Mouse (Mus musculus) cerebellum, adult 2 months (tissue): Measurements from ENCODE around the gene Bpgm. TPM values are rescaled to one million over a fixed set of nuclear protein-coding genes. Genes with fewer than 3 reads are reported as not detected.

Experiments used
- DNase-seq, 2 experiments: peaks; one replicate each; pipeline ENCODE4 v3.0.0; 2021
- H3K27ac ChIP-seq: fragments of 200-500 bp; 2 replicates; pipeline ENCODE4 v1.5.1; 2012; ENCODE audit warnings: low read length, control low read depth, inconsistent platforms; ENCODE audit not compliant: insufficient read depth
- H3K27me3 ChIP-seq: fragments of 200-500 bp; 2 replicates; pipeline ENCODE4 v1.6.1; 2012; ENCODE audit warnings: inconsistent platforms, mild to moderate bottlenecking, low read length, moderate library complexity; ENCODE audit not compliant: control insufficient read depth, insufficient read depth
- H3K4me1 ChIP-seq: fragments of 200-500 bp; 2 replicates; pipeline ENCODE4 v1.6.1; 2011; ENCODE audit warnings: low read length; ENCODE audit not compliant: control insufficient read depth, insufficient read depth
- H3K4me3 ChIP-seq: fragments of 200-500 bp; replicated peaks from 2 replicates; pipeline ENCODE3; 2011; ENCODE audit warnings: mild to moderate bottlenecking, low read depth, low read length, control low read depth; ENCODE audit not compliant: insufficient read depth
- CTCF ChIP-seq: fragments of 200-500 bp; IDR thresholded peaks from 2 replicates; pipeline ENCODE4 v1.5.1; 2011; ENCODE audit warnings: low read depth, mild to moderate bottlenecking, control low read depth, low read length, moderate library complexity, borderline replicate concordance; ENCODE audit not compliant: insufficient read depth
- POLR2A ChIP-seq: fragments of 200-500 bp; IDR thresholded peaks from 2 replicates; pipeline ENCODE4 v1.6.1; 2011; ENCODE audit warnings: low read length, control low read depth, borderline replicate concordance; ENCODE audit not compliant: insufficient read depth
- WGBS: fragments of 180-500 bp; shearing (Covaris S2); methylation state at CpG from one replicate; pipeline ENCODE4 v1.1.7; 2018; 5-methylcytosine and 5-hydroxymethylcytosine counted together
- polyA plus RNA-seq: library from polyadenylated mRNA; depleted of rRNA; stranded (reverse); fragments of >200 nt; gene quantifications from 2 replicates; pipeline ENCODE4 v1.2.3, GENCODE M21; 2012; rRNA removed

Gene Bpgm
- polyA plus RNA-seq, 1 experiment, result 117 TPM

- no peaks in the 10 kb centered on the region for H3K4me1 ChIP-seq
- TF ChIP-seq POLR2A (no peak), CTCF (no peak)
- DNase-seq, result no peak
- no peak overlapping the region for H3K27ac ChIP-seq
- H3K4me3 ChIP-seq, result no peak overlapping the region
- no peaks in the 10 kb centered on the region for H3K27me3 ChIP-seq
- WGBS, result 51% methylated on average over 21 of the region's 21 CpGs
Observed at GRCm38 (mm10) chr6:34543303-34544206, 67.5 kb downstream of the Bpgm start.

- 78% methylated on average over 10 of the region's 10 CpGs for WGBS
- H3K4me1 ChIP-seq, result no peaks in the 10 kb centered on the region
- no peak overlapping the region for H3K4me3 ChIP-seq
- H3K27me3 ChIP-seq, result no peaks in the 10 kb centered on the region
- TF ChIP-seq POLR2A (no peak), CTCF (no peak)
- no peak overlapping the region for H3K27ac ChIP-seq
- no peak for DNase-seq
Observed at GRCm38 (mm10) chr6:34544207-34544602, 68.2 kb downstream of the Bpgm start.

- 21% methylated on average over 10 of the region's 10 CpGs for WGBS
- no peak overlapping the region for H3K4me3 ChIP-seq
- no peak for TF ChIP-seq CTCF
- TF ChIP-seq POLR2A, result no peak
- no peak for DNase-seq
- H3K4me1 ChIP-seq, result no peaks in the 10 kb centered on the region
- no peak overlapping the region for H3K27ac ChIP-seq
- no peaks in the 10 kb centered on the region for H3K27me3 ChIP-seq
Observed at GRCm38 (mm10) chr6:34545286-34545685, 69.3 kb downstream of the Bpgm start.

GRCm38 (mm10) chr6:34548406-34548990 lies 72.5 kb downstream of the Bpgm start:
- H3K4me3 ChIP-seq, result no peak overlapping the region
- H3K27me3 ChIP-seq, result no peaks in the 10 kb centered on the region
- no peak for TF ChIP-seq POLR2A
- no peak for TF ChIP-seq CTCF
- no peaks in the 10 kb centered on the region for H3K4me1 ChIP-seq
- no peak overlapping the region for H3K27ac ChIP-seq
- whole genome bisulfite sequencing, result 50% methylated on average over 13 of the region's 13 CpGs
- DNase-seq, result no peak

GRCm38 (mm10) chr6:34549017-34549416 lies 73.0 kb downstream of the Bpgm start:
- Histone ChIP-seq H3K27me3 (no peaks in the 10 kb centered on the region), H3K4me3 (no peak overlapping the region), H3K4me1 (no peaks in the 10 kb centered on the region), H3K27ac (no peak overlapping the region)
- 47% methylated on average over 2 of the region's 2 CpGs for WGBS
- peak; percentile 47 to 62 for DNase-seq
- TF ChIP-seq POLR2A (no peak), CTCF (peak; percentile 88)

- DNase-seq, result no peak
- WGBS, result 94% methylated on average over 4 of the region's 4 CpGs
Observed at GRCm38 (mm10) chr6:34552489-34553157, 76.6 kb downstream of the Bpgm start.

GRCm38 (mm10) chr6:34554291-34554997 lies 78.4 kb downstream of the Bpgm start:
- no peak for TF ChIP-seq POLR2A
- TF ChIP-seq CTCF, result no peak
- Histone ChIP-seq H3K4me1 (no peaks in the 10 kb centered on the region), H3K27ac (no peak overlapping the region), H3K4me3 (no peak overlapping the region), H3K27me3 (no peaks in the 10 kb centered on the region)
- DNase-seq, result no peak
- 88% methylated on average over 9 of the region's 9 CpGs for WGBS

More at GRCm38 (mm10) chr6:34552489-34553157, 76.6 kb downstream of the Bpgm start:
- H3K27me3 ChIP-seq, result no peaks in the 10 kb centered on the region
- no peak for TF ChIP-seq CTCF
- TF ChIP-seq POLR2A, result no peak
- H3K4me3 ChIP-seq, result no peak overlapping the region
- H3K27ac ChIP-seq, result no peak overlapping the region
- no peaks in the 10 kb centered on the region for H3K4me1 ChIP-seq

Other genes with a start within 250 kb of the Bpgm start
- gene Akr1b3, start 158.7 kb upstream of the Bpgm start, polyA plus RNA-seq, result 72.7 and 73.5 TPM in 2 replicates
- 1.6 TPM in 2 replicates for gene Akr1b8, start 122.1 kb upstream of the Bpgm start, polyA plus RNA-seq
- 38.4 and 45.4 TPM in 2 replicates for gene Akr1b10, start 92.0 kb upstream of the Bpgm start, polyA plus RNA-seq
- gene Akr1b7, start 63.9 kb upstream of the Bpgm start, polyA plus RNA-seq, result 1.7 and 1.9 TPM in 2 replicates
- gene Cald1, start 122.3 kb downstream of the Bpgm start, polyA plus RNA-seq, result 30.7 and 33.9 TPM in 2 replicates